Mouse (Mus musculus) CD4-positive, CD25-positive, alpha-beta regulatory T cell, adult 4 months (primary cell): Measurements from ENCODE around the gene Sval3. TPM values are rescaled to one million over a fixed set of nuclear protein-coding genes. Genes with fewer than 3 reads are reported as not detected.

ENCODE experiments used
- ATAC-seq: one replicate; pipeline ENCODE4 v1.8.0; 2017
- polyA plus RNA-seq, 2 experiments: library from polyadenylated mRNA; unstranded; fragments of 100-300 nt; shearing (Covaris generic); gene quantifications; one replicate each; pipeline ENCODE4 v1.2.1; 2017

The Sval3 gene
- polyA plus RNA-seq, result not detected

DNA sequence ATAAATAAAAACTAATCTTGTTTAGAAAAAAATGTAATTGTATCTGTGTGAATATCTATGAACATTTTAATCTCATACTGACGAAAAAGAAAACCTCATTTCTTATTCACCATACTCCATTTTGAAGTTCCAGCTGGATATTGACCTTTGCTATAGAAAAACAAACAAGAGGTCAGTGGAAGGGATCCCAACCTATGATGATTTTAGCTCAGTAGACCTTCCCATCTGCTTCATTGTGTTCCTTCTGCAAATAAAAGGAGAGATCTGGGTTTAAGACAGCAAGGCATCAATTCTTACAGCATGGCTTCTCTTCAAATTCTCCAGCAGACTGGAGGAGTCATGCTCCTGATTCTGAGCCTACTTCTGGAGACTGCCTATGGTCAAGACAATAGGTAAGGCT, at the start of gene Sval3:
TSS of gene Sval3 (plus strand) at position 301 of the 400 bp plus-strand sequence.
- no peak for ATAC-seq

- no peak for ATAC-seq
Observed at GRCm38 (mm10) chr6:41951330-41951729, 16.6 kb upstream of the Sval3 start, which contains the start of gene Sval1. Sval1 (plus strand) TSS chr6:41951630.

Other genes with a start within 250 kb of the Sval3 start
- under 1 TPM in 1 of 2 experiments, not detected in 1; 0.15 TPM for gene Olfr459, start 193.0 kb upstream of the Sval3 start, polyA plus RNA-seq
- gene Pip, start 120.6 kb upstream of the Sval3 start, polyA plus RNA-seq, result not detected
- not detected for gene Sval2, start 115.2 kb upstream of the Sval3 start, polyA plus RNA-seq
- gene Sval1, start 16.5 kb upstream of the Sval3 start, polyA plus RNA-seq, result not detected
- gene Sva, start 70.3 kb downstream of the Sval3 start, polyA plus RNA-seq, result not detected
- not detected for gene Tas2r139, start 172.8 kb downstream of the Sval3 start, polyA plus RNA-seq
- gene Tas2r144, start 247.2 kb downstream of the Sval3 start, polyA plus RNA-seq, result not detected